Comparison of ENCODE assay signal across 11 mouse cellular contexts in the genomic region with DNA sequence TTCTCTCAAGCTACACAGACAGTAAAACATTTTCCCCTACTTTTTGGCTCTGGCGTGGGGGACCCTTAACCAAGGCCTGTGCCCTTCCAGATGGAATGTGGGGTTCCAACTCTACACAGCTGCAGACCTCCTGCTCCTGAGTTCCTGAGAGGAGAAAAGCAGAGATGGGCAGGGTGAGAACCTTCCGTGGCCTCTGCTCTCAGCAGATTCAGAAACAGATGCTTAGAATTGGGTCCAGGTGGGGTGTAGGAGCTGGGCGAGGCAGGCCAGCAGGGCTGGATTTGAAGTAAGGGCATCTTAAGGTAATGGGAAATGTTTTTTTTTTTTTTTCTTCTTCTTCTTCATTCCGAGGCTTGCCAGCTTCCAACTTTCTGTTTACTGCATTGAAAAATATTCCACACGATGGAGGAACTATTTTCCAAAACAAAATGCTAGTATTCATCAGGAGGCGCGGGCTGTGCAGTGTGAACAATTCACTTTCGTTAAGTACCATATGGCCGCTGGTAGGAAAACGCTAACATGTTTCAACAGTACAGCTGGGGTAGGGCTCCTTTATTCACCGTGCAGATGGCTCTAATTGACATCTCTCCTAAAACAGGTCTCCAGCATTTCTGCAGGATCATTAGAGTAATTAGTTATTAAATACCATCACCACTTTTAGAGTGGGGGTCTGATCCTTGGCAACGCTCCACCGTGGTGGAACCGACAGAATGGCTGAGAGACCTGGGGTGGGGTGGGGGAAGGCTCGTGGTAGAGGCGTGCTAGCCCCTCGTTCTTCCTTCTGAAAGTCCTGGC.
DNase-seq lines count a peak whose midpoint lies in the region; ATAC-seq and TF ChIP-seq lines count a peak whose summit lies in the region.
"Had no signal": no experiment of that assay in that cellular context is flagged by ENCODE, and none has a peak within 500 bp of the region (broad histone marks: within the 10 kb centered on the region; RNA-seq: fewer than 3 reads in every experiment).

No protein-coding gene starts in this region.

- H3K9me3 ChIP-seq in embryonic facial prominence, embryonic 13.5 days, result no peaks in the 10 kb centered on the region
- no peaks in the 10 kb centered on the region for H3K9me3 ChIP-seq in hindbrain, embryonic 12.5 days (replicated peaks)
- H3K9me3 ChIP-seq in limb, embryonic 11.5 days (ENCODE audit: control insufficient read depth, low read length), result no peaks in the 10 kb centered on the region
- H3K9me3 ChIP-seq: stomach, embryonic 15.5 days had no signal

- H3K9ac ChIP-seq in embryonic facial prominence, embryonic 13.5 days, result no peak overlapping the region
- H3K9ac ChIP-seq in hindbrain, embryonic 12.5 days, result no peak overlapping the region
- H3K9ac ChIP-seq in limb, embryonic 11.5 days (ENCODE audit: low read length), result no peak overlapping the region
- H3K9ac ChIP-seq: stomach, embryonic 15.5 days had no signal

- H3K27me3 ChIP-seq in embryonic facial prominence, embryonic 13.5 days, result no peaks in the 10 kb centered on the region
- H3K27me3 ChIP-seq in hindbrain, embryonic 12.5 days, result no peaks in the 10 kb centered on the region
- no peaks in the 10 kb centered on the region for H3K27me3 ChIP-seq in limb, embryonic 11.5 days (ENCODE audit: control insufficient read depth, insufficient read depth, low read length)
- H3K27me3 ChIP-seq: stomach, embryonic 15.5 days had no signal

- TF ChIP-seq POLR2A in brain, embryonic 14.5 days (IDR thresholded peaks at IDR 0.05; ENCODE audit: borderline replicate concordance, extremely low read depth, insufficient read depth, insufficient read length, poor library complexity, severe bottlenecking), result no peak

- H3K4me2 ChIP-seq in embryonic facial prominence, embryonic 13.5 days, result peak overlapping the region; percentile 2
- no peak overlapping the region for H3K4me2 ChIP-seq in hindbrain, embryonic 12.5 days (replicated peaks)
- peak overlapping the region; percentile 12; the same call in 1 of the 2 replicates for H3K4me2 ChIP-seq in limb, embryonic 11.5 days (ENCODE audit: low read depth, severe bottlenecking)
- H3K4me2 ChIP-seq: stomach, embryonic 15.5 days had no signal

- H3K4me1 ChIP-seq in embryonic facial prominence, embryonic 13.5 days, result peaks cover 53% of the 10 kb centered on the region
- H3K4me1 ChIP-seq in hindbrain, embryonic 12.5 days, result peaks cover 28% of the 10 kb centered on the region
- peaks cover 26% of the 10 kb centered on the region for H3K4me1 ChIP-seq in limb, embryonic 11.5 days (ENCODE audit: control insufficient read depth, insufficient read depth, low read length)

- H3K36me3 ChIP-seq in embryonic facial prominence, embryonic 13.5 days, result no peaks in the 10 kb centered on the region
- no peaks in the 10 kb centered on the region for H3K36me3 ChIP-seq in hindbrain, embryonic 12.5 days
- no peaks in the 10 kb centered on the region for H3K36me3 ChIP-seq in limb, embryonic 11.5 days (ENCODE audit: control insufficient read depth, insufficient read depth, low read length)
- H3K36me3 ChIP-seq: stomach, embryonic 15.5 days had no signal

- TF ChIP-seq CTCF in brain, embryonic 14.5 days (IDR thresholded peaks at IDR 0.05; ENCODE audit: borderline replicate concordance, extremely low read depth, insufficient read depth, insufficient read length), result no peak

- no peak overlapping the region for H3K4me3 ChIP-seq in embryonic facial prominence, embryonic 13.5 days
- no peak overlapping the region for H3K4me3 ChIP-seq in hindbrain, embryonic 12.5 days
- no peak overlapping the region for H3K4me3 ChIP-seq in limb, embryonic 11.5 days (ENCODE audit: low read depth, low read length)
- H3K4me3 ChIP-seq: stomach, embryonic 15.5 days had no signal

- DNase-seq in brain, embryonic 14.5 days (ENCODE audit: low read depth), result peak; percentile 93
- DNase-seq in limb, embryonic 11.5 days (ENCODE audit: low spot score), result peak; percentile 48
- no peak for DNase-seq in thymus, postnatal 10 days (ENCODE audit: low spot score in 2 of 2)
- no peak for DNase-seq in frontal cortex, postnatal 36 days (ENCODE audit: low spot score in 2 of 2)
- no peak for DNase-seq in spleen, postnatal 10 days (ENCODE audit: low spot score in 2 of 2)
- DNase-seq: heart, postnatal 36 days; kidney, postnatal 25 days; lung, postnatal 14 days had no signal

- 32% methylated on average over 17 of the region's 17 CpGs for WGBS in embryonic facial prominence, embryonic 13.5 days
- WGBS in hindbrain, embryonic 12.5 days, result 49% methylated on average over 17 of the region's 17 CpGs
- 23% methylated on average over 17 of the region's 17 CpGs for WGBS in limb, embryonic 11.5 days

- H3K27ac ChIP-seq in embryonic facial prominence, embryonic 13.5 days, result peak overlapping the region; percentile 51
- H3K27ac ChIP-seq in hindbrain, embryonic 12.5 days, result no peak overlapping the region
- H3K27ac ChIP-seq in limb, embryonic 11.5 days (replicated peaks; ENCODE audit: low read depth, low read length), result no peak overlapping the region
- H3K27ac ChIP-seq: stomach, embryonic 15.5 days had no signal

- no peak for ATAC-seq in embryonic facial prominence, embryonic 13.5 days (ENCODE audit: insufficient number of reproducible peaks, insufficient read depth, low FRiP score, low TSS enrichment, low read depth)
- peak; percentile 53; the same call in 1 of the 2 replicates for ATAC-seq in hindbrain, embryonic 12.5 days (ENCODE audit: low FRiP score)
- no peak for ATAC-seq in limb, embryonic 11.5 days (ENCODE audit: insufficient number of reproducible peaks, low FRiP score, low TSS enrichment, low read depth)

Comparison
In these comparisons a context has a peak if more than half of its experiments do, and no peak if none do; other contexts are left out.
1. DNase-seq: peak in brain, embryonic 14.5 days (single experiment) and limb, embryonic 11.5 days (single experiment); none in thymus, postnatal 10 days (0 of 2), frontal cortex, postnatal 36 days (0 of 2) and spleen, postnatal 10 days (0 of 2).